Mouse (Mus musculus): ENCODE measurements around the gene Syngap1.
A peak's percentile ranks its signal among the peaks of the same experiment; 100 is the strongest.
"Not testable (repeated sequence)": the region's sequence is repeated elsewhere in the genome, so short reads cannot be mapped to it uniquely, and the experiment has no call there.

Syngap1 gene

DNA sequence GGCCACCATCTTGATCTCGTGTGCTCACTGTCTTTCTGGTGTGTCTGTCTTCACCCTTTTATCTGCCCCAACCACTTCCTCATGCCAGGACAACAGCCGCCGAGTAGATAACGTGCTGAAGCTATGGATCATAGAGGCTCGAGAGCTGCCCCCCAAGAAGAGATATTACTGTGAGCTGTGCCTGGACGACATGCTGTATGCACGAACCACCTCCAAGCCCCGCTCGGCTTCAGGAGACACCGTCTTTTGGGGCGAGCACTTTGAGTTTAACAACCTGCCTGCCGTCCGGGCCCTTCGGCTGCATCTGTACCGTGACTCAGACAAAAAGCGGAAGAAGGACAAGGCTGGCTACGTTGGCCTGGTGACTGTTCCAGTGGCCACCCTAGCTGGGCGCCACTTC lies 15.8 kb downstream of the Syngap1 start:
- no peak for DNase-seq

DNA sequence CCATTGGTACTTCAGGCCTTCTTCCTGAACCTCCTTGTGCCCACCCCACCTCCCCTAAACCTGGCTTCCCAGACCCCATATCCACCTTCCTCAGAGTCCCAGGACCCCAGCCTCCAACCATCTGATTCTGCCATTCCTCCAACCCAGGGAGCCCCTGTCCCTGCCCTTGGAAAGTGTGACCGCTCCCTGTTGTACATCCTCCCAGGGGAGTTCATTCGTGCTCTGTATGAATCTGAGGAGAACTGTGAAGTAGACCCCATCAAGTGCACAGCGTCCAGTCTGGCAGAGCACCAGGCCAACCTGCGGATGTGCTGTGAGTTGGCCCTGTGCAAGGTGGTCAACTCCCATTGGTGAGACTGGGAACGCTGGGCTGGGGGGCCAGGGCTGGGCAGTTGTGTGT lies 16.8 kb downstream of the Syngap1 start:
- DNase-seq = no peak

DNA sequence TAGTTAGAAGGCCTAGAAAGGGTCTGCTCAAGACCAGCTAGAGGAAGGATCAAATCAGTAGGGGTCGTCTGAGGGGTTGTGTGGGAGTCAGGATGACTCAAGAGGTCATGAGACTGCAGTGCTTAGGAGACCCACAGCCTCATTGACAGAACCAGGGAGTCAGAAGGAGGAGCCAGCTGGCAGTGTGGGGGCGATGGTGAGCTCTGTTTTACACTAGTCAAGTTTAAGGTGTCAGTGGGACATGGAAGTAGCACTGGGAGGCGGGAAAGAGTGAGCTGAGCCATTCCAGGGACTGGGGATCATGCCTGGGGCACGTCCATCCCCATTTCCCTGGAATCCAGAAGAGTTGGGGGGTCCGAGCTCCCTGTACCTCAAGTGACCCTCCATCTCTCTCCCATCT lies 17.8 kb downstream of the Syngap1 start:
- no peak for DNase-seq

DNA sequence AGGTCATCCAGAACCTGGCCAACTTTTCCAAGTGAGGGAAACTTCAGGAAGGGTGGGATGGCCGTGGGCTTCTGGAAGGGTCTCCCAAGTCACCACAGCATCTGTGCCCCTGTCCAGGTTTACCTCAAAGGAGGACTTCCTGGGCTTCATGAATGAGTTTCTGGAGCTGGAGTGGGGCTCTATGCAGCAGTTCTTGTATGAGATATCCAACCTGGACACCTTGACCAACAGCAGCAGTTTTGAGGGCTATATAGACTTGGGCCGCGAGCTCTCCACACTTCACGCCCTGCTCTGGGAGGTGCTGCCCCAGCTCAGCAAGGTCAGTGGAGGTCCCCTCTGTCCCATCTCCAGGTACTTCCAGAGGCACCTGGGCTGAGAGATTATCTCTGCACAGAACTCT lies 18.8 kb downstream of the Syngap1 start:
- no peak for DNase-seq

DNA sequence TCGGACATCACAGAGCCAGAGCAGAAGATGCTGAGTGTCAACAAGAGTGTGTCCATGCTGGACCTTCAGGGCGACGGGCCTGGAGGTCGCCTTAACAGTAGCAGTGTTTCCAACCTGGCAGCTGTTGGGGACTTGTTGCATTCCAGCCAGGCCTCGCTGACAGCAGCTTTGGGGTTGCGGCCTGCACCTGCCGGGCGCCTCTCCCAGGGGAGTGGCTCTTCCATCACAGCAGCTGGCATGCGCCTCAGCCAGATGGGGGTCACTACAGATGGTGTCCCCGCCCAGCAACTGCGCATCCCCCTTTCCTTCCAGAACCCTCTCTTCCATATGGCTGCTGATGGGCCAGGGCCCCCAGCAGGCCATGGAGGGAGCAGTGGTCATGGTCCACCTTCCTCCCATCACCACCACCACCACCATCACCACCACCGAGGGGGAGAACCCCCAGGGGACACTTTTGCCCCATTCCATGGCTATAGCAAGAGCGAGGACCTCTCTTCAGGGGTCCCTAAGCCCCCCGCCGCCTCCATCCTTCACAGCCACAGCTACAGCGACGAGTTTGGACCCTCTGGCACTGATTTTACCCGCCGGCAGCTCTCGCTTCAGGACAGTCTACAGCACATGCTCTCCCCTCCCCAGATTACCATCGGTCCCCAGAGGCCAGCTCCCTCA lies 20.7 kb downstream of the Syngap1 start:
- no peak for DNase-seq

DNA sequence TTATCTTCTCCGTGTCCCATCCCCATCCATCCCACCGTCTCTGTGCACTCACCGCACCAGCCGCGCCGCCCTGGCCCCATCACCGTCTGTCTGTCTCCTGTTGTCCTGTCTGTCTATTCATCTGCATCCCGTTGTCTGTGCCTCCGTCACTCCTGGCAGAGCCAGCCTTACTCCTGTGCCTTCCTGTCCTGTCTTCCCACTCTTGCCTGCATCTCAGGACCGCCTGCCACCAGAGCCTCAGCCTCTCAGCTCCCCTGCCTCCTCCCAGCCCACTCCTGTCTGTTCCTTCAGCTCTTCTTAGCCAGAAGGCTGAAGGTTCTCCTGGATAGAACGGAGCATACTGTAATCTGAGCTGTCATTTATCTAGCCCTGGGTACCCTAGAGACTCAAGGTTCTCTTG lies 25.9 kb downstream of the Syngap1 start:
- no peak for DNase-seq

DNA sequence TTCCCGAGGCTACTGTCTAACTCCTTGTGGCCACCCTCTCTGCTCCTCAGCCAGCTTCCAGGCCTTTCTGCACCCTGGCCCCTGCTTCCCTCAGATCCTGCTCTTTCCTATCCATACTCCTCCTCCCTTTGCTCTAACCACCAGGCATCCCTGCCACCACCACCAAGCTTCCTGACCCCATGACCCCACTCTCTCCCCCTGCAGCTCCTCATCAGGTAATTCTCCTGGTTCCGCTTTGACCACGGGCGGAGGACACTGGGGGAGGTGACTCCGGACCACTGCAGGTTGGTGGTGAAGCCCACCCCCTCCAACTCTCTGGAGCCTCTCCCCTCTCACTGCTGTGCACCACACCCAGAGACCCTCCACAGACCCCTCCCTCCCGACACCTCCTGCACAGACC lies 26.4 kb downstream of the Syngap1 start:
- no peak for DNase-seq

DNA sequence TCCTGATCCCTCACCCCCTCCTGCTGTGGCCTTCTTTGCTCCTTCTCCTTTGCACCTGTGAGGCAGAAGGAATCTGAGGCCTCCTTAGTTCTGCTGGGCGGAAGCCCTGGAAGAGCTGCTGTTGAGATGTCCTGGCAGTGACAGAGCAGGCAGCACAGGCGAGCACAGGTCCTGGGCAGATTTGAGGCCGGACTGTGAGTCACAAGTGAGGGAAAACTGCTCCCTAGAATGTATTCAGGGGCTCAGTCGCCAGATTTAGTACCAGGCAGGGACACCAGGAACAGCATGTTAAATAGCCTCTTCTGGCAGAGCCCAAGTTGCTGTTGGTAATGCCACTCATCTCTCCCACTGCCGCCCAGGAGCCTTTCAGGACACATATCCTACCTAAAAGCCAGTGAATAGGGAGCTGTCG lies 27.2 kb downstream of the Syngap1 start:
- DNase-seq = no peak

DNA sequence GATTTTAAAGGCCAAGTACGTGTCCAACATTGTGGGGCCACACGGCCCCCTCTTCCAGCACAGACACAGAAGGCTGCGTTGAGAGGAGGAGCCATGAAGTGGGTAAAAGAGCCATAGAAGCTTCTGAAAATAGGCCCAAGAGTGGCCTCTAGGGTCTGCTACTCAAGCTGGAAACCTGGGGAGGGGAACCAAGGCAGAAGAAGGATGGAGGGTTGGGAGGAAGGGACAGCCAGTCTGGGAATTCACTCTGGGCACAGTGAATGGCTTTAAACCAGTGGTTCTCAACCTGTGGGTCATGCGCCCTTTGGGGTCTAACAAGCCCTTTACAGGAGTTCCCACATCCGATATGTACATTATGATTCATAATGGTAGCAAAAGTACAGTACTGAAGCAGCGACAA lies 28.2 kb downstream of the Syngap1 start:
- DNase-seq = no peak

DNA sequence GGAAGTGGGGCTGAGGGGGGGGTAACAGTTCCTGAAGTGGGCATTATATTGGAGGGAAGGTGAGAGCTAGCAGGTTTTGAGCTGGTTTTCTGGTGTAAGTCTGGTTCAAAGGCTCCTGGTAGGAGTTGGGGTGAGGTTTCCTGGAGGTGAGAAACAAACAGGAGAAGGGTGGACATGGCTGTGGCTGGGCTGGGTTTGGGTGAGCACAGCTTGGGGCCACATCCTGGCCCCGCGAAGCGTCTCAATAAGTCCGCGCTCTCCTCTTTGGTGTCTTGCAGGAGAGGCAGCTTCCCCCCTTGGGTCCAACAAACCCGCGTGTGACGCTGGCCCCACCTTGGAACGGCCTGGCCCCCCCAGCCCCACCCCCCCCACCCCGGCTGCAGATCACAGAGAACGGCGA lies 29.2 kb downstream of the Syngap1 start:
- no peak for DNase-seq

DNA sequence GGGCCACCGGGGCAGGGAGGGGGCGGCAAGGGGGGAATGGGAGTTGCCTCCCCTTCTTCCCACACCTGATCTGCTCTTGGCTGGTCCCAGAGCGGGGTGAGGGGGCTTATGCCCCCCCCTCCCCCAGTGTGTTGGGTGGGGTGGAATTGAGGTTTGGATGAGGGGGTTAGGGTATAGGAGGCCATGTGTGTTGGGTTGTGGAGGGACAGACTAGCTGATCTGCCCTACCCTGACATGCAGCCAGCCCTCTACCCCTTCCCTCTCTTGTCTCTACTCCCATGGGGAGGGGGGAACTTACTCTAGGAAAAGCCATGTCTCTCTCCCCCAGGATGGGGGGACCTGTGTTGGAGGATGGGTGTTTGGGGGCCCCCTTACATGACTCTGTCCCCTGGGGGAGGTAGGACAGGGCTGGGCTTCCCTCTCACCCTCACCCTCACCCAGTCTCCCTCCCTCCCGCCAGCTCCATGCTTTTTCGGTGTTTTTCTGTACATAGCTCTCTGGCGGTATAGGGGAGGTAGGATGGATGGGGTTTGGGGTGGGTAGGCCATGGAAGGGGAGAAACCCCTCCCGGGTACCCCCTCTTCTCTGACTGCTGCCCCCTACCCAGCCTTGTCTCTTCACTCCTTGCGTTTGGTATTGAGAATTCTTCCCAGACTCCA lies 30.3 kb downstream of the Syngap1 start:
- DNase-seq = no peak

DNA sequence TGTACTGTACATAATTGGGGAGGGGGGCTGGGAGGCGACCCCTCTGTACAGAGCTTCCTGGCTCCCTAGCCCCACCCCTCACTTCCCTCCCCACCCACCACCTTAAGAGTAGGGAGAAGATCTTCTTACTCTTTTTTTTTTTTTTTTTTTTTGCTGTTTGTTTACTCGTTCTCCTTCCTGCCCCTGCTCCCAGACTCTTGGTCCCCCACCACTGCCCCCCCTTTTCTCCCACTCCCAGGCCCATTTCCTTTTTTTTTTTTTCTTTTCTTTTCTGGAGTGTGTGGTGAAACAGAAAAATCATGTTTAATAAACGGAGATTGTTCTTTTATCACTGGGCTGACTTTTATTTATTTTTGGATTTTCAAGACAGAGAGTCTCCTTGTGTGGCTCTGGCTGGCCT lies 31.1 kb downstream of the Syngap1 start:
- DNase-seq = no peak

DNA sequence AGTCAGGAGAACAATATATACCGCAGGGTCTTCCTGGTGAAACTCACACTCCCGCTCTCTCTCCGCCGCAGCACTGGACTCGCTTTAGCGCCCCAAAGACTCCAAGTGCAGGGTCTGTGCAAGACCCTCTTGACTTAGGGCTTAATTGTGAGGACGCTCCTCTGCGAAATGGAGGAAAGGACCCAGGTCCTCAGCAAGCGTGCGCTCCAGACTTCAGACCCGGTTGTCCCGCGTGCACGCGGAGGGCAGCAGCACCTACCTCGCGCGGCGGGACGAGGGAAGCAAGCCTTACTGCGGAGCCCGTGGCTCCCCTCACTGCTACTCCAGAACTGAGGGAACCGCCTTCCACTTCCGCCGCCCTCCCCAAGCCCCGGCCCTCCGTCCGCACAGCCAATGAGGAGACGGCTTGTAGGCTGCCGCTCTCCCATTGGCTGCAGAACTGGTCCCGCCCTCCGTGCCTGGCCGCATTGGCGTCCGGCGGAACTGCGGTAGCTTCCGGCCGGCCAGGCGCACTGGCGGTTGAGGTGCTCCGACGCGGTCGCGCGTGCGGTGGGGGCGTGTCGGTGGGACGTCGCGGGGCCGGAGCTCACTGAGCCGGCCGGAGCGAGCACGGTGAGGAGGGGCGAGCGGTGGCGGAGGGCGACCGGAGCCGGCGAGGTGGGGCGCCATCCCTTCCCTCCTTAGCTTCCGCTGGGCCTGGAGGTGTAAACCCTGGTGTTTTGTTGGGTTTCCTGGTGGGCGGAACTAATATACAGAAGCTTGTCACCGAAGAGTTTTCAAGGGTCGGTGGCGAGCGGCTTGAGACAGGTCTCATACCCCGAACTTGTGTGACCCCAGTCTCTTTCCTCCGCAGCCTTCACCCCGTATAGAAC lies 31.9 kb downstream of the Syngap1 start, which contains the start of gene Zbtb9:
TSS of gene Zbtb9 (plus strand) at position 465 of the 872 bp plus-strand sequence.
- peak; percentile 95 for DNase-seq

DNA sequence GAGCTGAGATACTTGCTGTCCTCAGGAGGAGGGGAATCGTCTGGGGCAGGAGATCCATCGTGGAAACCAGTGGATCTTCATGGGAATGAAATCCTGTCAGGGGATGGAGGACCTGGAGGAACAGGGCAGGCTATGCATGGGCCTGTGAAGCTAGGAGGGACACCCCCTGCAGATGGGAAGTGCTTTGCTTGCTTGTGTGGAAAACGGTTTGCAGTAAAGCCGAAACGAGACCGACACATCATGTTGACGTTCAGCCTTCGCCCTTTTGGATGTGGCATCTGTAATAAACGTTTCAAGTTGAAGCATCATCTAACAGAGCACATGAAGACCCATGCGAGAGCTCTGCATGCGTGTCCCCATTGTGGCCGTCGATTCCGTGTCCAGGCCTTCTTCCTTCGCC lies 33.5 kb downstream of the Syngap1 start:
- no peak for DNase-seq

DNA sequence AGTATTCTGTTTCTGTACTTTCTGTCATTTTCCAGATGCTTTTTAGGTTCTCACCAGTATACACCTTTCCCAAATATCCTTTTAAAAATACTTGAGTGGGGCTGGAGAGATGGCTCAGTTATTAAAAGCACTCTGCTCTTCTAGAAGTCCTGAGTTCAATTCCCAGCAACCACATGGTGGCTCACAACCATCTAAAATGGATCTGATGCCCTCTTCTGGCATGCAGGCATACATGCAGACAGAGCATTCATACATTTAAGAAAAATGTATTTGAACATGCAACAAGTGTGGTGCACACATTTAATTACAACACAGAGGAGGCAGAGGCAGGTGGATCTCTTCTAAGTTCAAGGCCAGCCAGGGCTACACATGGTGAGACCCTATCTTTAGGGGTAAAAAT lies 34.4 kb downstream of the Syngap1 start:
- DNase-seq = no peak

DNA sequence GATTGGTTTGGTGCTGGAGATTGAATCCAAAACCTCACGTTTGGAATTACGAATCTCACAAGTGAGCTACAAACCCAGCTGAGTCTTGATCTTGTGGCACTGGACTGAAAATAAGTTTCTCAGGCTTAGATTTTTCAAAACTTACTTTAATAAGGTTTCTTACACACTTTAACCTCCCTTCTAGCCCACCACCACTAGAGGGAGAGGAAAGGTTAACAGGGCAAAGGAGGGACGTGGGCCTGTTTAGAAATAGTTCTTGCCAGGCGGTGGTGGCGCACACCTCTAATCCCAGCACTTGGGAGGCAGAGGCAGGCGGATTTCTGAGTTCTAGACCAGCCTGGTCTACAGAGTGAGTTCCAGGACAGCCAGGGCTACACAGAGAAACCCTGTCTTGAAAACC lies 36.3 kb downstream of the Syngap1 start:
- DNase-seq = not testable (repeated sequence)

DNA sequence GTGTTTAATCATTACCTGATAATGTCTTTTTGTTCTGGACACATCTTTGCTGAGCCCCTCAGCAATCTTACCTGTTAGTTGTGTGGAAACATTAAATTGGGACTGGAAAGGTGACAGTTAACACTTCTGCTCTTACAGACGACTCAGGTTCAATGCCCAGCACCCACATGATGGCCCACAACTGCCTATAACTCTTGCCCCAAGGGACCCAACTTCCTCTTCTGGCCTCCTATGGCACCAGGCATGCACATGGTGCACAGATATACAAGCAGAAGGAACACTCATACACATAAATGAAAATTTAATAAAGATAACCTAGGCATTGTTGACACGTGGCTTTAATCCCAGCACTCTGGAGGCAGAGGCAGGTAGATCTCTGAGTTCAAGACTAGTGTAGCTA lies 38.4 kb downstream of the Syngap1 start:
- DNase-seq = no peak

DNA sequence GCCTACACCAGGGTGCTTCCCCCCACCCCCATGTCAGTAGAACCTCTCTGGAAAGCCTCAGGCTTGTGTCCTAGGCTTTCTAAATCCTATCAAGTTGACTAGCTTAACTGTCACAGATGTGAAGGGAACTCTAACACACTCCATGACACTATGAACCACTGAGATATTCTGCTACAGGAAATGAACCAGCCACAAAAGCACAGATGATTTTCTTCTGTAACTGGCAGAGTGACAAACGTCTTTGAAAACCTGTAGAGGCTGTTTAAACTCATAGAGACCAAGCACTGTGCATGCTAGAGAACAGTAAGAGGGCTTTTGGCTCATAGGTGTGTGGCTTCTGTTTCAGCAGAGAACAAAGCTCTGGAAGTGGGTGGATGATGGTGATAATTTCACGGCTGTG lies 40.0 kb downstream of the Syngap1 start:
- DNase-seq = no peak

DNA sequence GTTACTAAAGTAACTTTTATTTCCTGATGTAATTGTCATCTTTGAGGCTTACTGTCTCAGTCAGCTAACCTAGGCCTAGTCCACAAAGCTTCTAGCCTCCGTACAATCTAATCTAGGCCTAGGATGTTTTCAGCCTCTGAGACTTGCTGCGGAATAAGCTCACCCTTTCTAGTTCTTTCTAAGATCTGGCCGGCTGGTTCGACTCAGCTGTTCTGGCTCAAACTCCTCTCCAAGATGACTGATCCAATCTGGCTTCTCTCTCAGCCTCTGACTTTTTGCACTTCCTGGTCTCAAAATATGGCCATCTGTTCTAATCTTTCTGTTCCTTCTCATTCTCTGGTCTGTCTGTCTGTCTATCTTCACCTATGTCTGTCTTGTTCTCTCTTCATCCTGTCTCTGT lies 42.3 kb downstream of the Syngap1 start:
- no peak for DNase-seq

DNA sequence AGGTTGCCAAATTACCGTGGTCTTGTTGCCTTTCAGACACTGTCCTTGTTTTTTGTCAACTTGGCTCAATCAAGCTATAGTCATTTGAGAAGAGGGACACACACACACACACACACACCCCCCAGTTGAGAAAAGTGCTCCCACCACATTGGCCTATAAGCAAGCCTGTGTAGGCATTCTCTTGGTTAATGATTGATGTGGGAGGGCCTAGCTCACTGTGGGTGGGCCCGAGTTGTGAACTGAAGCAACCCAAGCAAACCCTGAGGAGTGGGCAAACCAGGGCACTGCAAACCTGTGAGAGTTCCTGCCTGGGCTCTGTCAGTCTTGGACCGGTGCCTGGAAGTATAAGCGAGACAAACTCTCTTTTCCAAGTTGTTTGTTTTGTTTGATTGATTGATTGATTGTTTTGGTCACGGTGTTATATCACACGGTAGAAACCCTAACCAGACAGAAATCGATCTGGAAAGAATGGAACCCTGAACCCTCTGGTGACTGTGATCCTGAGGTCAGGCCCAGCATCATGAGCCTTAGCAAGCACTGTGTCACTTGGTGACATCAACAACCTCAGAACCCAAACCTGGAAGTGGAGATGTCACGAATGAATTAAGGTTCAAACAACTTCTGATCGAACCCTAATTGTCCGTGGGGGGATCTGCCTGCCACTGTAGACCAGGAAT lies 44.6 kb downstream of the Syngap1 start:
- DNase-seq = no peak

DNA sequence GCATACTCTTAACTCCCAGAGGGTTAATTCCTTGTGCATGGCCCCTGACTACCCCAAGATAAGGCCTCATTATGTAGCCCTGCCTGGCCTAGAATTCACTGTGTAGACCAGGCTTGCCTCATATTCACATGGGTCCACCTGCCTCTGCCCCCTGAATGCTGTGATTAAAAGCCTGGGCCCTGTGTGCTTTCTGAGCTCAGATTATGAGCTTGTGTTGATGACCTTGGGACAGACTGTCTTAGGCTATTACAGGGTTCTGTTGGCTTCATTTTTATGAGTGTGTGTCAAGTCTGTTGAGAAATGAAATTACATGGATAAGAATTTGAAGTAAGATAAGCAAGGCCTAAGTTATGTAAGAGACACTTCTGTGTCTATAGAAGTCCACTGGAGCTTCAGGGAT lies 49.5 kb downstream of the Syngap1 start:
- DNase-seq = no peak

DNA sequence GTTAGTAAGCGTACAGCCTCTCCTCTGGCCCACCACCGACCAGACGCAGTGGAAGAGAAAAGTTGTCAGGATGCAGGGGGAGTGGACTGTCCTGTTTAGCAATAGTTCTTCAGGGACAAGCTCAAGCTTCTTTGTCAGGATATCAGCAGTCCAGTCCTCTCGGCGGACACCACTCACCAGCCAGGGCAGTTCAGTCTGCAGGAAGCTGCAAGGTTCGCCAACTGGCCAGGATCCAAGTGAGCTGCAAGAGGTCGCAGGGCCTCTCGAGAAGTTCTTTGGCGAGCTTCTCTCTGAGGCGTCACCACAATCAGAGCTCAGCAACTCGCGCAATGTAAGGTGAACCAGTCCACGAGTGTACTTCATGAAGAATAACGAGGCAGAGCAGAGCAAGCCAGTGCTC lies 53.4 kb downstream of the Syngap1 start:
- peak; percentile 55 for DNase-seq

DNA sequence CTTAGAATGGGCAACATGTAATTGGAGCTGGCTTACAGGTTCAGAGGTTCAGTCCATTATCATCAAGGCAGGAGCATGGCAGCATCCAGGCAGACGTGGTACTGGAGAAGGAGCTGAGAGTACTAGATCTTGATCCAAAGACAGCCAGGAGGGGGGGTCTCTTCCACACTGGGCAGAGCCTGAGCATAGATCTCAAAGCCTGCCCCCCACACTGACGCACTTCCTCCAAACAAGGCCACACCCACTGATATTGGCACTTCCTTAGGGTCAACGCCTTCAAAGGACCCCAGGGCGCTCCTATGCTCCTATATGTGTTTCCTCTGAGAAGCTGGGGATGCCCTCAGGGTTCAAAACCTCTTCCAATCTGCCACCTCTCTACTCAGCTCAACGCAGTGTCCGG lies 54.0 kb downstream of the Syngap1 start:
- DNase-seq = no peak

Measured in kidney, adult 18-20 months (tissue).